Mouse (Mus musculus): ENCODE measurements around the gene Tfap2c. TPM values are rescaled to one million over a fixed set of nuclear protein-coding genes. Genes with fewer than 3 reads are reported as not detected.

Gene Tfap2c
- 0.15 and 0.22 TPM in 2 replicates for polyA plus RNA-seq (2015; fragmentation: Nextera tagmentation; extraction: Ambion mirVana)

DNA sequence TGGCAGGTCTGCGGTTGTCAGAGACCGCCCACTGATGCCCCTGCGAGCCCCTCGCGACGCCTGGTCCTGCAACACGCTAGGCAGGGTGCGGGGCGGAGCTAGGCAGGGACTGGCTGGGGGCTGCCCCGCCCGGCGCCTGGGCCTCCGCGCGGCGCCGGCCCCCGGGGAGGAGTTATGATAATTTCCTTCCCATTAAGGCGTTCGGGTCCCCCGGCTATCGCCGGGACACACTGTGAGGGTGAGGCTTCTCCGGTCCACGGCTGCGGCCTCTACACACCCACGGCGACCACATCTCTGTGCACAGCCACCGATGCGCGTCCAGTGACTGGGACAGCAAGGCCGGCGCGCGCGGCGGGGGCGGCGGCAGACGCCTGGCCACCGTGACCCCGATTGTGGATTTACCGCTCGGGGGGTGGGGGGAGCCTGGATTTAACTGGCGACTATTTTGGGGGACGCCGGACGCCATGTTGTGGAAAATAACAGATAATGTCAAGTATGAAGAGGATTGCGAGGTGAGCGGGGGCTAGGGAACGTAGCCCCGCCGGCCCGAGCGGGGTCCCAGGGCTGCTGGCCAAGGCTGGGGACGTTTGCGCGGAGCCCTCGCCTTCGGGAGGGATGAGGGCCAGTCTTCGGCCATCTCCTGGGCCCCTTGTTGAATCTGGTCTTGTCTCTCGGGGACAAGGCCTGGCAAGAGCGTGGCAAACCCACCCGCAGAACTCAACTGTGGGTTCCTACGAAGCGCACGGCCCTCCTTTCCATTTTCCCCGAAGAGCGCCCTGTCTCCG is at the start of gene Tfap2c:
Gene Tfap2c (plus strand): TSS at position 223 of the 785 bp plus-strand sequence.
- Histone ChIP-seq H3K27ac (ENCODE audit: low read length) (no peak within 1 kb of the TSS), H3K4me1 (ENCODE audit: control insufficient read depth, insufficient read depth, low read length) (peaks cover 17% of the 10 kb centered on the region; the same call in 1 of the 2 replicates), H3K9me3 (replicated peaks; ENCODE audit: control insufficient read depth, low read length) (no peaks in the 10 kb centered on the region), H3K27me3 (ENCODE audit: control insufficient read depth, insufficient read depth, low read length) (peaks cover 97% of the 10 kb centered on the region), H3K9ac (ENCODE audit: low read length) (no peak within 1 kb of the TSS), H3K4me3 (ENCODE audit: low read length) (peak within 1 kb of the TSS; percentile 43), H3K36me3 (ENCODE audit: control insufficient read depth, insufficient read depth) (no peaks in the 10 kb centered on the region), H3K4me2 (ENCODE audit: low read depth, low read length) (peak within 1 kb of the TSS; percentile 62)
- WGBS, result under 1% methylated on average over 70 of the region's 70 CpGs
- peak; percentile 61 for ATAC-seq (replicated peaks; ENCODE audit: extremely low read depth, insufficient read depth, low FRiP score)

DNA sequence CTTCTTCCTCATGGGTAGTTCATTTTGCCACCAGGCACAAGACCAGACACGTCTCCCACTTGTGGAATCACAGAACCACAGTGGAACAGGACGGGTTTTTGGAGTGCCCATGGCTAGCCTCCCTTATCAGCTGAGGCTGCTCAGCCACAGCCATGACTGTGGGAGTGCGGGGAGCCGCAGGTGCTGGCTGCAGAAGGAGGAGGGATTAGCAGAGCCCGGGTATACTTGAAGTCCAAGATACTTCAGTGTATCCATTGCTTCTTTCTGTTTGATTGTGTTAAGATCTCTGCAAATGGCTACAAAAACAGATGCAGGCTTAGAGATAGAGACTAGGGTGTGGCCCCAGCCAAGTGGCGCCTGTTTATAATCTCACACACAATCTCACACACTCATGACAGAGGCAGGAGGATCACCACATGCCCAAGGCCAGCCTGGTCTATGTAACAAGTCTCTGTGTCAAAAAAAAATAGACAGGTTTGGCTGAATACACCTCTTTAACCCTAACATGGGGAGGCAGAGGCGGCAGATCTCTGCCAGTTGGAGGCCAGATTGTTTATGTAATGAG is 48.6 kb upstream of the Tfap2c start:
- WGBS, result 27% methylated on average over 7 of the region's 7 CpGs
- no peaks in the 10 kb centered on the region for H3K9me3 ChIP-seq (replicated peaks; ENCODE audit: control insufficient read depth, low read length)
- H3K4me3 ChIP-seq (ENCODE audit: low read length), result no peak overlapping the region
- ATAC-seq (replicated peaks; ENCODE audit: extremely low read depth, insufficient read depth, low FRiP score), result no peak
- no peak overlapping the region for H3K4me2 ChIP-seq (ENCODE audit: low read depth, low read length)
- no peaks in the 10 kb centered on the region for H3K27me3 ChIP-seq (ENCODE audit: control insufficient read depth, insufficient read depth, low read length)
- no peak overlapping the region for H3K27ac ChIP-seq (ENCODE audit: low read length)
- no peaks in the 10 kb centered on the region for H3K4me1 ChIP-seq (ENCODE audit: control insufficient read depth, insufficient read depth, low read length)
- no peak overlapping the region for H3K9ac ChIP-seq (ENCODE audit: low read length)
- H3K36me3 ChIP-seq (ENCODE audit: control insufficient read depth, insufficient read depth), result no peaks in the 10 kb centered on the region

DNA sequence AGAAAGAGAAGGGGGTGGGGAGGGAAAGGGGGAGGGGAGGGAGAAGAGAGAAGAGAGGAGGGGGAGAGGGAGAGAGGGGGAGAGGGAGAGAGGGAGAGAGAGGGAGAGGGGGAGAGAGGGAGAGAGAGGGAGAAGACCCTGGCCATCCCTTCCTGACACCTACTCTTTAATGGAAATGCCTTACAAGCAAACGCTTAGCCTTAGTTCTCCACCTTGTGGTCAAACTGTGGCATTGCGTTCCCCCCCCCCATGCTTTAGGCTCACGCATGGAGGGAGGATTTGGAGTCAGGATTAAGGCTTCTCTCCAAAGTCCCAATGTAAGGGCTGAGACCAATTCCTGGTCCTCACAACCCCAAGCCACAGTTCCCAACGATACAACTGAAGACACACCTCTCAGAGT is 48.1 kb upstream of the Tfap2c start:
- 6% methylated on average over 4 of the region's 4 CpGs for WGBS
- ATAC-seq (replicated peaks; ENCODE audit: extremely low read depth, insufficient read depth, low FRiP score), result no peak
- no peaks in the 10 kb centered on the region for H3K9me3 ChIP-seq (replicated peaks; ENCODE audit: control insufficient read depth, low read length)

DNA sequence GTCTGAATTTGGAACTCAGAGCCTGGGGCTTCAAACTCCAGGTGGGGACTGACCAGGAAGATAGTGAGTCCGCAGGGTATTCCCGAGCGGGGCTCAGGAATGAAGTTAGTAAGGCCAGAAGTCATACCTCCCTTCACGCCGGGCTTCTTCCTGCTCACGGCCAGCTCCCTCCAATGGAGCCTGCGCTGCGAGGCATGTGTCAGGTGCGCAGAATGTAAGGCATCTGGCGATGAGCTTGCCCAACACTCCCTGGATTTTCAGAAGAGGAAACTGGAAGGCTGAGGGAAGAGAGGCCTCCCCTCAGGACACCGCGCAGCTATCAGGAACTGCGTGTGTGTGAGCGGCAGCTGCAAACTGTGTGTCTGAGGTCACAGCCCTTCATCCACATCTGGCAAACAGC is 47.2 kb upstream of the Tfap2c start:
- WGBS, result 54% methylated on average over 14 of the region's 14 CpGs
- H3K4me1 ChIP-seq (ENCODE audit: control insufficient read depth, insufficient read depth, low read length), result no peaks in the 10 kb centered on the region
- H3K36me3 ChIP-seq (ENCODE audit: control insufficient read depth, insufficient read depth), result no peaks in the 10 kb centered on the region
- H3K27ac ChIP-seq (ENCODE audit: low read length), result no peak overlapping the region
- no peak for ATAC-seq (replicated peaks; ENCODE audit: extremely low read depth, insufficient read depth, low FRiP score)
- H3K4me2 ChIP-seq (ENCODE audit: low read depth, low read length), result no peak overlapping the region
- H3K4me3 ChIP-seq (ENCODE audit: low read length), result no peak overlapping the region
- H3K9ac ChIP-seq (ENCODE audit: low read length), result no peak overlapping the region
- H3K27me3 ChIP-seq (ENCODE audit: control insufficient read depth, insufficient read depth, low read length), result no peaks in the 10 kb centered on the region
- no peaks in the 10 kb centered on the region for H3K9me3 ChIP-seq (replicated peaks; ENCODE audit: control insufficient read depth, low read length)

More for the DNA sequence above, 48.1 kb upstream of the Tfap2c start:
- H3K4me1 ChIP-seq (ENCODE audit: control insufficient read depth, insufficient read depth, low read length), result no peaks in the 10 kb centered on the region
- no peak overlapping the region for H3K4me2 ChIP-seq (ENCODE audit: low read depth, low read length)
- H3K27me3 ChIP-seq (ENCODE audit: control insufficient read depth, insufficient read depth, low read length), result no peaks in the 10 kb centered on the region
- H3K9ac ChIP-seq (ENCODE audit: low read length), result no peak overlapping the region
- H3K4me3 ChIP-seq (ENCODE audit: low read length), result no peak overlapping the region
- no peak overlapping the region for H3K27ac ChIP-seq (ENCODE audit: low read length)
- no peaks in the 10 kb centered on the region for H3K36me3 ChIP-seq (ENCODE audit: control insufficient read depth, insufficient read depth)

DNA sequence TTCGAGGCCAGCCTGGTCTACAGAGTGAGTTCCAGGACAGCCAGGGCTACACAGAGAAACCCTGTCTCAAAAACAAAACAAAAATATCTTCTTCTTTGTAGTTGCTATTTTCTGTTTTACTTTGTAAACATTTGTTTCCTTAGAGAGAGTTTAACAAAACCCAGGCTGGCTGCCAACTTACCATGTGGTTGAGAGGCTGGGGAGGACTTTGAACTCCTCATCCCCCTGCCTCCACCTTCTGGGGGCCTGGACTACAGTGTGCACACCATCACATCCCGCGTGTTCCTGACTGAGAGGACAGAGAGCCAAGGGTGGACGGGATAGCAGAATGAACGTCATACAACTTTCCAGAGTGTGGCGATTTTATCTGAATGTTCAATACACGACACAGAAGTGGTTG is 43.3 kb upstream of the Tfap2c start:
- no peak overlapping the region for H3K9ac ChIP-seq (ENCODE audit: low read length)
- no peaks in the 10 kb centered on the region for H3K27me3 ChIP-seq (ENCODE audit: control insufficient read depth, insufficient read depth, low read length)
- no peaks in the 10 kb centered on the region for H3K36me3 ChIP-seq (ENCODE audit: control insufficient read depth, insufficient read depth)
- no peaks in the 10 kb centered on the region for H3K9me3 ChIP-seq (replicated peaks; ENCODE audit: control insufficient read depth, low read length)
- no peaks in the 10 kb centered on the region for H3K4me1 ChIP-seq (ENCODE audit: control insufficient read depth, insufficient read depth, low read length)
- H3K27ac ChIP-seq (ENCODE audit: low read length), result no peak overlapping the region
- ATAC-seq (replicated peaks; ENCODE audit: extremely low read depth, insufficient read depth, low FRiP score), result no peak
- no peak overlapping the region for H3K4me2 ChIP-seq (ENCODE audit: low read depth, low read length)
- H3K4me3 ChIP-seq (ENCODE audit: low read length), result no peak overlapping the region
- WGBS, result 84% methylated on average over 7 of the region's 7 CpGs

DNA sequence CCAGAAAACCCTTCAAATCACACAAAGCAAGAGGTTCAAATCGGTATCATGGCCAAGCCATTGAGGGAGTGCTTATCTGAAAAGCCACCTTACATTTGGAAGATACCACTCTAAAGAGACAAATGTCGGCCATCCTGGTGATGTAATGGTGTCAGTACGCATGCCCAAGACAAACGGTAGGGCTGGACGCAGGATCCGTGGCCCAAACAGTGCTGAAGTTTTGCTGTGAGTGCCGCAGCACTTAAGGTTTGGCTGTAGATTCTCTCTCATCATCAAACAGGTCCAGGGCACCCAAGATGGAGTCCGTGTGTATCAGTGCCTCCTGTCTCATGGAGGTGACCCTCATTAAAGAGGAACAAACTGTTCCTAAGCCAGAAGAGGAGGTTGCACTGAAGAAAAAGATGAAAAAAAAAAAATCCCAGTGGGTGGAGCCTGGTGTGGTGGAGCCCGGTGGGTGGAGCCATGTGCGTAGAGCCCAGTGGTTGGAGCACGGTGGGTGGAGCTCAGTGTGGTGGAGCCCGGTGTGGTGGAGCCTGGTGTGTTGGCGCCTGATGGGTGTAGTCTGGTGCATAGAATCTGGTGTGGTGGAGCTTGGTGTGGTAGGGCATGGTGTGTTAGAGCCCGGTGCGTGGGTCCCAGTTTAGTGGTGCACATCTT is 39.2 kb upstream of the Tfap2c start:
- 83% methylated on average over 15 of the region's 15 CpGs for WGBS
- Histone ChIP-seq H3K27ac (ENCODE audit: low read length) (no peak overlapping the region), H3K27me3 (ENCODE audit: control insufficient read depth, insufficient read depth, low read length) (peaks cover under 1% of the 10 kb centered on the region; the same call in 1 of the 2 replicates), H3K36me3 (ENCODE audit: control insufficient read depth, insufficient read depth) (no peaks in the 10 kb centered on the region), H3K4me2 (ENCODE audit: low read depth, low read length) (no peak overlapping the region), H3K9ac (ENCODE audit: low read length) (no peak overlapping the region), H3K9me3 (replicated peaks; ENCODE audit: control insufficient read depth, low read length) (no peaks in the 10 kb centered on the region), H3K4me1 (ENCODE audit: control insufficient read depth, insufficient read depth, low read length) (no peaks in the 10 kb centered on the region), H3K4me3 (ENCODE audit: low read length) (no peak overlapping the region)
- no peak for ATAC-seq (replicated peaks; ENCODE audit: extremely low read depth, insufficient read depth, low FRiP score)

DNA sequence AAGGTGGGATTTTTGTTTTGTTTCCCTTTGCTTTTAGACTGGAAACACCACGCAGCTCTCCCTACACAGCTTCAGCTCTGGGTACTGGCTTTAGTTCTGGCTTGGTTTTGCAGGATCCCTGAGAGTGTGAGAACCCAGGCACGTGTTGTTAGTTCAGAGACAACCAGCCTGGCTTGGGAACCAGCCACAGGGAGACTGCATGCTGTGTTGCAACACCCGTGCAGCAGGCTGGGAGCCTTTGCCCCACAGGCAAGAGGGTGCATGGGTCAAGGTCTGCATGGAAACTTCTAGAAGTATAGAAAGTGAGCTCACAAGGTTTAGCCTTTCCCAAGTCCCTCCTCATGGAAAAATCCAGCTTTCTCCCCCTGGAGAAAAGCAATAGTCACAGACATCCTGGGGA is 38.5 kb upstream of the Tfap2c start:
- no peaks in the 10 kb centered on the region for H3K36me3 ChIP-seq (ENCODE audit: control insufficient read depth, insufficient read depth)
- no peaks in the 10 kb centered on the region for H3K4me1 ChIP-seq (ENCODE audit: control insufficient read depth, insufficient read depth, low read length)
- 54% methylated on average over 3 of the region's 3 CpGs for WGBS
- no peak overlapping the region for H3K27ac ChIP-seq (ENCODE audit: low read length)
- no peaks in the 10 kb centered on the region for H3K9me3 ChIP-seq (replicated peaks; ENCODE audit: control insufficient read depth, low read length)
- H3K9ac ChIP-seq (ENCODE audit: low read length), result no peak overlapping the region
- ATAC-seq (replicated peaks; ENCODE audit: extremely low read depth, insufficient read depth, low FRiP score), result no peak
- H3K27me3 ChIP-seq (ENCODE audit: control insufficient read depth, insufficient read depth, low read length), result peaks cover 3% of the 10 kb centered on the region; the same call in 1 of the 2 replicates
- H3K4me2 ChIP-seq (ENCODE audit: low read depth, low read length), result no peak overlapping the region
- H3K4me3 ChIP-seq (ENCODE audit: low read length), result no peak overlapping the region

DNA sequence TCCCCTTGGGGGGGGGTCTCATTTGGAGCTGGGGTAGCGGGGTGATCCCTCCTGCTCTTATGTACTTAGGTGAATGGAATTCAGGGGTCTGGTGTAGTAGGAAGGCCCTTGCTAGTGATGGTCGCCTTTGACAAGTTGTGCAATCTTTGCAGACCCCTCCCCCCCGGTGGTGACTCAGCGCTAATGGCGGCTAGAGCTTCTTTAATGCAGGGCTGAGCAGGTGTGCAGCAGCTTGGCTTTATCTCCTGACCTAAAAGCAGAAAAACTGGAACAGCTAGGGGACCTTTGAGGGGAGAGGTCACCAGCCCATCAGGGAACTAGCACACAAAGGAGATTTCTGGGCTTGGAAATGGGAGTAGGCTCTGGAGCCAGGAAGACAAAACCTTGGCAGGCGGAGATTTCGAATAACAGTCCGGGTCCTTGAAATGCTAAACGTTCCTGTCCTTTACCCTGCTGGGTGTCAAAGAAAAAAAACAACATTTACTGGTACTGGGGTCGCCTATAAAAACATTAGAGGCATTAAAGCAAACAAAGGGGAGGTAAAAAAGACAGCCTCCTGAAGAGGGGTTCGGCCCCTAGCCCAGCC is 32.9 kb upstream of the Tfap2c start:
- Histone ChIP-seq H3K4me2 (ENCODE audit: low read depth, low read length) (no peak overlapping the region), H3K9me3 (replicated peaks; ENCODE audit: control insufficient read depth, low read length) (0 out of 2 replicates have a peak, but pooled peaks cover 4% of the 10 kb centered on the region), H3K9ac (ENCODE audit: low read length) (no peak overlapping the region), H3K36me3 (ENCODE audit: control insufficient read depth, insufficient read depth) (no peaks in the 10 kb centered on the region), H3K4me1 (ENCODE audit: control insufficient read depth, insufficient read depth, low read length) (no peaks in the 10 kb centered on the region), H3K27me3 (ENCODE audit: control insufficient read depth, insufficient read depth, low read length) (peaks cover 8% of the 10 kb centered on the region; the same call in 1 of the 2 replicates), H3K4me3 (ENCODE audit: low read length) (no peak overlapping the region), H3K27ac (ENCODE audit: low read length) (no peak overlapping the region)
- WGBS, result 33% methylated on average over 11 of the region's 11 CpGs
- no peak for ATAC-seq (replicated peaks; ENCODE audit: extremely low read depth, insufficient read depth, low FRiP score)

Data from heart, embryonic 16.5 days (tissue).